Mouse (Mus musculus): ENCODE results near the gene Fbxo11.

DNA sequence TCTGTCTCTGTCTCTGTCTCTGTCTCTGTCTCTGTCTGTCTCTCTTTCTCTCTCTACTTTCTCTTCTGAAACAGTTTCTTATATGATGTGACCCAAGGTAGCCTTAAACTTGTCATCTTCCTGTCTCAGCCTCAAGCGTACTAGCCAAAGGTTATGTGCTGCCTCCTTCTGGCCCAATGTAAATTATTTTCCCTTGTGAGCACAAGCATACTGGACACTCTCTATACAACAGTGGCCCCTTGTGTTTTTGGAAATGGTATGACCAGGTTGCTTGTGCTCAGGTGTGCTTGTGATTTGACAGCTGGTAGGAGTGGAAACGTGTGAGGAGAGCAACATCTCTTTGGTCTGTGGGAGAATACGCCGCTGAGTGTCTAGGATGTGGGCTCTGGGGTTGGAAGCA, 42.6 kb upstream of the Fbxo11 start:
- TF ChIP-seq POLR2A (IDR thresholded peaks at IDR 0.05; ENCODE audit: extremely low read depth, insufficient read depth, low read length), result no peak
- no peak for TF ChIP-seq CTCF (IDR thresholded peaks at IDR 0.05; ENCODE audit: low read depth, low read length)
